Mouse (Mus musculus) lung, embryonic 14.5 days (tissue): ENCODE results near the gene Ccnl2. TPM values are rescaled to one million over a fixed set of nuclear protein-coding genes. Genes with fewer than 3 reads are reported as not detected.

Source experiments
- ATAC-seq: fragments of 200-750 bp; cut with Nextera tagmentation; 2 replicates; pipeline ENCODE4 v1.8.0; 2017; ENCODE audit warnings: mild to moderate bottlenecking, moderate TSS enrichment, moderate library complexity; ENCODE audit not compliant: insufficient read depth
- DNase-seq: peaks from one replicate; pipeline ENCODE4 v3.0.0-alpha.2; 2015
- H3K27ac ChIP-seq: fragments of 300-500 bp; sonication (generic); 2 replicates; pipeline ENCODE4 v1.5.1; 2014; ENCODE audit warnings: low read depth, mild to moderate bottlenecking, moderate library complexity
- H3K27me3 ChIP-seq: fragments of 300-500 bp; sonication (generic); 2 replicates; pipeline ENCODE4 v1.6.1; 2014; ENCODE audit warnings: low read length, control low read depth; ENCODE audit not compliant: insufficient read depth
- H3K36me3 ChIP-seq: fragments of 300-500 bp; sonication (generic); 2 replicates; pipeline ENCODE4 v1.6.1; 2014; ENCODE audit warnings: control low read depth; ENCODE audit not compliant: insufficient read depth
- H3K4me1 ChIP-seq: fragments of 300-500 bp; sonication (generic); 2 replicates; pipeline ENCODE4 v1.6.1; 2014; ENCODE audit warnings: antibody characterized with exemption, control low read depth; ENCODE audit not compliant: insufficient read depth
- H3K4me2 ChIP-seq: fragments of 300-500 bp; sonication (generic); 2 replicates; pipeline ENCODE4 v1.6.1; 2014; ENCODE audit warnings: mild to moderate bottlenecking
- H3K4me3 ChIP-seq: fragments of 300-500 bp; sonication (generic); 2 replicates; pipeline ENCODE4 v1.5.1; 2014; ENCODE audit warnings: low read depth, low read length
- H3K9ac ChIP-seq: fragments of 300-500 bp; sonication (generic); 2 replicates; pipeline ENCODE4 v1.6.1; 2014
- H3K9me3 ChIP-seq: fragments of 300-500 bp; sonication (generic); 2 replicates; pipeline ENCODE4 v1.6.1; 2016; ENCODE audit warnings: low read depth, low read length, control low read depth
- CTCF ChIP-seq: IDR thresholded peaks from 2 replicates; pipeline ENCODE4 v1.5.1; 2016; ENCODE audit warnings: antibody characterized with exemption, low read depth
- WGBS: fragments of 180-500 bp; shearing (Covaris S2); extraction: QIAGEN DNeasy Blood & Tissue Kit; methylation state at CpG from one replicate; pipeline ENCODE4 v1.1.7; 2014; 5-methylcytosine and 5-hydroxymethylcytosine counted together
- polyA plus RNA-seq: library from polyadenylated mRNA; unstranded; fragments of >200 nt; fragmentation: Nextera tagmentation; extraction: Ambion mirVana; gene quantifications from 2 replicates; pipeline ENCODE4 v1.2.1, GENCODE M21; 2014

Ccnl2 gene
- 172 and 174 TPM in 2 replicates for polyA plus RNA-seq

- Histone ChIP-seq H3K4me3 (peak within 1 kb of the TSS; percentile 100), H3K4me2 (peak within 1 kb of the TSS; percentile 77), H3K27me3 (no peaks in the 10 kb centered on the region), H3K9ac (peak within 1 kb of the TSS; percentile 100), H3K4me1 (peaks cover 8% of the 10 kb centered on the region; the same call in 1 of the 2 replicates), H3K36me3 (peaks cover 79% of the 10 kb centered on the region), H3K27ac (peak within 1 kb of the TSS; percentile 95), H3K9me3 (no peaks in the 10 kb centered on the region)
- WGBS = under 1% methylated on average over 60 of the region's 60 CpGs
- TF ChIP-seq CTCF = no peak
- DNase-seq = peak; percentile 97
- ATAC-seq = peak; percentile 99
Observed at GRCm38 (mm10) chr4:155811929-155812664, at the start of gene Ccnl2. Gene Ccnl2, plus strand, starts transcription at chr4:155812489.

- Histone ChIP-seq H3K4me3 (peak overlapping the region; percentile 53), H3K4me2 (peak overlapping the region; percentile 81), H3K27ac (no peak overlapping the region), H3K27me3 (peaks cover 14% of the 10 kb centered on the region), H3K9me3 (no peaks in the 10 kb centered on the region), H3K4me1 (peaks cover 6% of the 10 kb centered on the region), H3K9ac (peak overlapping the region; percentile 79), H3K36me3 (no peaks in the 10 kb centered on the region)
- WGBS = 55% methylated on average over 5 of the region's 5 CpGs
- no peak for TF ChIP-seq CTCF
- ATAC-seq (no peak), DNase-seq (no peak)
Observed at GRCm38 (mm10) chr4:155769496-155769879, 42.8 kb upstream of the Ccnl2 start.

GRCm38 (mm10) chr4:155769880-155770512, 42.3 kb upstream of the Ccnl2 start:
- Histone ChIP-seq H3K4me3 (peak overlapping the region; percentile 53), H3K4me2 (peak overlapping the region; percentile 81), H3K9me3 (no peaks in the 10 kb centered on the region), H3K4me1 (peaks cover 11% of the 10 kb centered on the region), H3K27me3 (peaks cover 14% of the 10 kb centered on the region), H3K36me3 (no peaks in the 10 kb centered on the region), H3K27ac (peak overlapping the region; percentile 78; the same call in 1 of the 2 replicates), H3K9ac (peak overlapping the region; percentile 79)
- peak; percentile 94 for TF ChIP-seq CTCF
- ATAC-seq = peak; percentile 91
- 0% methylated on average over 39 of the region's 39 CpGs for WGBS
- peak; percentile 95 for DNase-seq

GRCm38 (mm10) chr4:155770626-155771025, 41.7 kb upstream of the Ccnl2 start:
- no peak for DNase-seq
- 35% methylated on average over 24 of the region's 24 CpGs for WGBS
- H3K9me3 ChIP-seq = no peaks in the 10 kb centered on the region
- ATAC-seq = peak; percentile 12
- H3K27ac ChIP-seq = no peak overlapping the region
- no peaks in the 10 kb centered on the region for H3K36me3 ChIP-seq
- H3K9ac ChIP-seq = peak overlapping the region; percentile 79
- H3K4me1 ChIP-seq = peaks cover 14% of the 10 kb centered on the region
- peak overlapping the region; percentile 81 for H3K4me2 ChIP-seq
- H3K27me3 ChIP-seq = peaks cover 14% of the 10 kb centered on the region
- peak overlapping the region; percentile 53 for H3K4me3 ChIP-seq
- TF ChIP-seq CTCF = no peak

- no peaks in the 10 kb centered on the region for H3K9me3 ChIP-seq
- no peak overlapping the region for H3K9ac ChIP-seq
- H3K36me3 ChIP-seq = no peaks in the 10 kb centered on the region
- H3K4me1 ChIP-seq = peaks cover 21% of the 10 kb centered on the region
- TF ChIP-seq CTCF = no peak
- DNase-seq (no peak), ATAC-seq (no peak)
- H3K27me3 ChIP-seq = peaks cover 14% of the 10 kb centered on the region
- 58% methylated on average over 2 of the region's 2 CpGs for WGBS
- H3K4me3 ChIP-seq = no peak overlapping the region
- no peak overlapping the region for H3K27ac ChIP-seq
- no peak overlapping the region for H3K4me2 ChIP-seq
Observed at GRCm38 (mm10) chr4:155771706-155772105, 40.6 kb upstream of the Ccnl2 start.

- Histone ChIP-seq H3K4me3 (no peak overlapping the region), H3K4me1 (peaks cover 29% of the 10 kb centered on the region), H3K27ac (no peak overlapping the region), H3K4me2 (no peak overlapping the region), H3K9ac (no peak overlapping the region), H3K9me3 (no peaks in the 10 kb centered on the region), H3K27me3 (peaks cover 14% of the 10 kb centered on the region), H3K36me3 (no peaks in the 10 kb centered on the region)
- 87% methylated on average over 13 of the region's 13 CpGs for WGBS
- no peak for DNase-seq
- TF ChIP-seq CTCF = no peak
- ATAC-seq = no peak
Observed at GRCm38 (mm10) chr4:155772786-155773185, 39.5 kb upstream of the Ccnl2 start.

- Histone ChIP-seq H3K4me1 (peaks cover 32% of the 10 kb centered on the region), H3K9ac (no peak overlapping the region), H3K27me3 (peaks cover 14% of the 10 kb centered on the region), H3K36me3 (no peaks in the 10 kb centered on the region), H3K27ac (no peak overlapping the region), H3K4me2 (peak overlapping the region; percentile 73), H3K9me3 (no peaks in the 10 kb centered on the region), H3K4me3 (peak overlapping the region; percentile 36)
- 29% methylated on average over 5 of the region's 5 CpGs for WGBS
- TF ChIP-seq CTCF = no peak
- ATAC-seq = no peak
- DNase-seq = peak; percentile 22
Observed at GRCm38 (mm10) chr4:155773335-155774078, 38.8 kb upstream of the Ccnl2 start.
